Mouse (Mus musculus): Measurements from ENCODE around the gene Fam129c. TPM values are rescaled to one million over a fixed set of nuclear protein-coding genes. Genes with fewer than 3 reads are reported as not detected.

Gene Fam129c
- polyA plus RNA-seq (2015; fragmentation: Nextera tagmentation; extraction: Ambion mirVana) = 2.5 and 2.8 TPM in 2 replicates

GRCm38 (mm10) chr8:71597451-71597850, at the start of gene Fam129c:
Gene Fam129c (plus strand): TSS chr8:71597648.
- Histone ChIP-seq H3K9ac (ENCODE audit: low read depth, low read length) (no peak within 1 kb of the TSS), H3K9me3 (replicated peaks; ENCODE audit: low read length) (no peaks in the 10 kb centered on the region), H3K4me1 (replicated peaks; ENCODE audit: insufficient read depth, low read length) (peaks cover 28% of the 10 kb centered on the region), H3K36me3 (ENCODE audit: insufficient read depth, low read length) (no peaks in the 10 kb centered on the region), H3K27me3 (ENCODE audit: insufficient read depth, low read length) (peaks cover 4% of the 10 kb centered on the region; the same call in 1 of the 2 replicates), H3K27ac (no peak within 1 kb of the TSS), H3K4me3 (replicated peaks; ENCODE audit: low read depth, low read length) (no peak within 1 kb of the TSS), H3K4me2 (ENCODE audit: low read length) (no peak within 1 kb of the TSS)
- DNase-seq (ENCODE audit: low spot score) (no peak), ATAC-seq (replicated peaks; ENCODE audit: low FRiP score, low read depth) (no peak)
- TF ChIP-seq CTCF (IDR thresholded peaks at IDR 0.05; ENCODE audit: low read depth) = no peak
- 74% methylated on average over 3 of the region's 3 CpGs for WGBS

DNA sequence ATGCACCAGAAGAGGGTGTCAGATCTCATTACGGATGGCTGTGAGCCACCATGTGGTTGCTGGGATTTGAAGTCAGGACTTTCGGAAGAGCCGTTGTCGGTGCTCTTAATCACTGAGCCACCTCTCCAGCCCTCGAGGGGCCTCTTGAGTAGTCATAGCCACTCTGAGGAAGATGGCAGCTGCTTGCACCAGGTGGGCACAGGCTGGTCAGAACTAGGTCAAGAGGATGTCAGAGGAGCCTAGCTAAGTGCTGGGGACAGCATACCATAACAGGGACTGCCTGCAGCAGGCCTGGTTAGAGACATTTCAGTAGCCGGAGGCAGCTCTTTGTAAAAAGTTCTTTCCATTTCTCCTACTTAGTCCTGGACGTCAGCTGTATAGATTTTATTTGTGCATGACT, 46.7 kb upstream of the Fam129c start:
- H3K9ac ChIP-seq (ENCODE audit: low read depth, low read length) = no peak overlapping the region
- H3K27me3 ChIP-seq (ENCODE audit: insufficient read depth, low read length) = no peaks in the 10 kb centered on the region
- no peak for DNase-seq (ENCODE audit: low spot score)
- peak overlapping the region; percentile 44; the same call in 1 of the 2 replicates for H3K27ac ChIP-seq
- ATAC-seq (replicated peaks; ENCODE audit: low FRiP score, low read depth) = no peak
- WGBS = 68% methylated on average over 7 of the region's 7 CpGs
- no peak for TF ChIP-seq CTCF (IDR thresholded peaks at IDR 0.05; ENCODE audit: low read depth)
- peaks cover 20% of the 10 kb centered on the region for H3K36me3 ChIP-seq (ENCODE audit: insufficient read depth, low read length)
- no peaks in the 10 kb centered on the region for H3K9me3 ChIP-seq (replicated peaks; ENCODE audit: low read length)
- H3K4me2 ChIP-seq (ENCODE audit: low read length) = no peak overlapping the region
- no peak overlapping the region for H3K4me3 ChIP-seq (replicated peaks; ENCODE audit: low read depth, low read length)
- no peaks in the 10 kb centered on the region for H3K4me1 ChIP-seq (replicated peaks; ENCODE audit: insufficient read depth, low read length)

DNA sequence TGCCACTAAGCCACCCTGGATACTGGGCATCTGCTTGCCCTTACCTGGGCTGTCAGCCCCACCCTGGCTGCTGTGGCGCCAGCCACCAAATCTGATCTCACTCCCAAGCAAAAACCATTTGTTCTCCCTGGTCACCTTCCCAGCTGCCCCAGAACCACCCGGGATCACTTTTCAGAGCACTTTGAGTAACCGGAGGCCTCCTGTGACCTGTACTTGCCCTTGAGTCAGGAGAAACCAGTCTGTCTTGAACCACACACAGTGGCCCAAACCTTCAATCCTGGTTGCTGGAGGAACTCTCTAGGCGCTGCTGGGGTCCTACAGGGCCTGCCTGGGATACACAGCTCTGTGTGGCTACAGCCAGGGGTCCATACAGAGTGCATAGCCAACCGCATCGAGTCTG, 44.7 kb upstream of the Fam129c start:
- H3K4me1 ChIP-seq (replicated peaks; ENCODE audit: insufficient read depth, low read length) = no peaks in the 10 kb centered on the region
- 0 out of 2 replicates have a peak, but pooled peaks cover 3% of the 10 kb centered on the region for H3K36me3 ChIP-seq (ENCODE audit: insufficient read depth, low read length)
- no peak for DNase-seq (ENCODE audit: low spot score)
- no peak overlapping the region for H3K4me3 ChIP-seq (replicated peaks; ENCODE audit: low read depth, low read length)
- TF ChIP-seq CTCF (IDR thresholded peaks at IDR 0.05; ENCODE audit: low read depth) = no peak
- no peaks in the 10 kb centered on the region for H3K9me3 ChIP-seq (replicated peaks; ENCODE audit: low read length)
- 31% methylated on average over 6 of the region's 6 CpGs for WGBS
- 0 out of 2 replicates have a peak, but pooled peaks cover 1% of the 10 kb centered on the region for H3K27me3 ChIP-seq (ENCODE audit: insufficient read depth, low read length)
- no peak overlapping the region for H3K9ac ChIP-seq (ENCODE audit: low read depth, low read length)
- ATAC-seq (replicated peaks; ENCODE audit: low FRiP score, low read depth) = peak; percentile 36; the same call in 1 of the 2 replicates
- peak overlapping the region; percentile 57 for H3K27ac ChIP-seq
- H3K4me2 ChIP-seq (ENCODE audit: low read length) = no peak overlapping the region

DNA sequence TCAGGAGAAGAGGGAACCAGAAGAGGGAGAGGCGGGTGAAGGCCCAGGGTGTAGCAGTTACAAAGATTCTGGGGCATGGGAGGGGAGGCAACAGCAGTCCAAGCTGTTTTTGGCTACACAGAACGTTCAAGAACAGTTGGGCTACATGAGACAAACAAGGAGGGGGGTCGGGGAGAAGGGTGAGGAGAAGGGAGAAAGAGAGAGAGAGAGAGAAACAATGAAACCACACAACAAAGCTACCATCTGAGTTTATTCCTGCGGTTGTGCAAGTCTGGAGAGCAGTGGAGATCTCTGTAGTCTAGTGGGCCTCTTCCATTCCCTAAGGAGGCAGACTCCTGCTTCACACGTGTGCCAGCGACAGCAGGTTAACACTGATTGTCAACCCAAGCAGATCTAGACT, 43.4 kb upstream of the Fam129c start:
- Histone ChIP-seq H3K27ac (peak overlapping the region; percentile 31; the same call in 1 of the 2 replicates), H3K27me3 (ENCODE audit: insufficient read depth, low read length) (peaks cover 7% of the 10 kb centered on the region; the same call in 1 of the 2 replicates), H3K9ac (ENCODE audit: low read depth, low read length) (no peak overlapping the region), H3K9me3 (replicated peaks; ENCODE audit: low read length) (no peaks in the 10 kb centered on the region), H3K4me1 (replicated peaks; ENCODE audit: insufficient read depth, low read length) (0 out of 2 replicates have a peak, but pooled peaks cover under 1% of the 10 kb centered on the region), H3K36me3 (ENCODE audit: insufficient read depth, low read length) (no peaks in the 10 kb centered on the region), H3K4me3 (replicated peaks; ENCODE audit: low read depth, low read length) (no peak overlapping the region), H3K4me2 (ENCODE audit: low read length) (no peak overlapping the region)
- ATAC-seq (replicated peaks; ENCODE audit: low FRiP score, low read depth) (no peak), DNase-seq (ENCODE audit: low spot score) (no peak)
- TF ChIP-seq CTCF (IDR thresholded peaks at IDR 0.05; ENCODE audit: low read depth) = no peak
- WGBS = 69% methylated on average over 6 of the region's 6 CpGs

DNA sequence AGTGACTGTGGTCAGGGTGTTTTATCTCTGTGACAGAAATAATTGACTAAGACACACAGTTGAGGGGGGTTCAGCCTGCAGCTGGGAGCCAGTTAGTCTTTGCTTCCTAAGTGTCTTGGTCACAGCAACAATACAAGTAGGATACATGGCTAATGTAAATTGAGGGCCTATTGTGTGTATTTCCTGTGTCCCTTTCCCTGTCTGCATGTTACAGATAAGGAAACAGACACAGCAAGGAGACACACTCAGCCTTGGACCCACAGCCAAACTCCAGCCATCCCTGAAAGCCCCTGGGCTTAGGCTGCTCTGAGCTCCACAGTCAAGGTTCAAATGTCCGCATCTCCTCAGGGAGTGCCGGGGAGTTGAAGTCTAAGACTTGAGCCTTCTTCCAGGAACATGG, 42.8 kb upstream of the Fam129c start:
- H3K36me3 ChIP-seq (ENCODE audit: insufficient read depth, low read length) = no peaks in the 10 kb centered on the region
- H3K4me3 ChIP-seq (replicated peaks; ENCODE audit: low read depth, low read length) = no peak overlapping the region
- 0 out of 2 replicates have a peak, but pooled peaks cover 4% of the 10 kb centered on the region for H3K4me1 ChIP-seq (replicated peaks; ENCODE audit: insufficient read depth, low read length)
- peaks cover 7% of the 10 kb centered on the region; the same call in 1 of the 2 replicates for H3K27me3 ChIP-seq (ENCODE audit: insufficient read depth, low read length)
- no peak for DNase-seq (ENCODE audit: low spot score)
- H3K4me2 ChIP-seq (ENCODE audit: low read length) = no peak overlapping the region
- ATAC-seq (replicated peaks; ENCODE audit: low FRiP score, low read depth) = no peak
- no peak overlapping the region for H3K9ac ChIP-seq (ENCODE audit: low read depth, low read length)
- WGBS = 75% methylated on average over 2 of the region's 2 CpGs
- no peak for TF ChIP-seq CTCF (IDR thresholded peaks at IDR 0.05; ENCODE audit: low read depth)
- no peak overlapping the region for H3K27ac ChIP-seq
- H3K9me3 ChIP-seq (replicated peaks; ENCODE audit: low read length) = no peaks in the 10 kb centered on the region

DNA sequence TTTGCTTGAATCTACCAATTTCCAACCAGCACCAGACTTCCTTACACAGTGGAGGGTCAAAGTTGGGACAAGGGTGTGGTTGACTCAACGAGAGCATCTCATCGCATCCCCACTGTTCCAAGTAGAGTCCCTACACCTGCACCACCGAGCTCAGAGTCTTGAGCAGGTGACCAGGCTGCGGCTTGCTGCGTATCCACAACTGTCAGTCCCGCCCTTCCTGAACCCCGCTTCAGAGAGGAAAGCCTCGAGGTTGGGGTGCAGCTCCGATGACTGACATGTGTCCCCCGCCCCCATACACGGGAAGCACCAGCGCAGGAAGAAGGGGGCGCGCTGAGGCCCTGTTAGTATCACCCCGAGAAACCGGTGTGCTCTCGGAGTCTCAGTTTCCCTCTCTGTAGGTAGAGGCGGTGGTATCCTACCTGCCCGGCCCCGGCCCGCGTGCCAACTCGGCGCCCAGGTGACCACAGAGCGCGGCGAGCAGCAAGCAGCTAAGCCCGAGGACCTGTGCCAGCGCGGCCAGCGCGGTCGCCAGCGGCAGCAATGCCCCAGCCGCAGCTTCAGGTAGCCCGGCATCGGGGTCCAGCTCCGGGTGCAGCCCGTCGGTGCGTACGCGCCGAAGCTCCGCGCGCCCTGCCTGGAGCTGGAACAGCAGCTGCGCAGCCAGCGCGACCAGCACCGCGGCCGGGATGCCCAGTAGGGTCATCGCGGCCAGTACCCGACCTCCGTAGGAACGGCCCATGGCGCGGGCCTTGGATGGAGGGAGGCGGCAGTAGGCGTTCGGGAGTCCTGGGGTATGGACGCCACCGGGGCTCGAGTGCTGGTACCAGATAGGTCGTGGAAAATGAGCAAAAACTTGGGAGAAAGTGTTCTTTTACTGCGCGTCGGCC, 39.1 kb upstream of the Fam129c start, which contains the start of gene Tmem221:
Gene Tmem221 (minus strand): TSS at position 801 of the 887 bp plus-strand sequence.
- Histone ChIP-seq H3K27ac (no peak within 1 kb of the TSS), H3K9ac (ENCODE audit: low read depth, low read length) (peak within 1 kb of the TSS; percentile 61), H3K4me2 (ENCODE audit: low read length) (peak within 1 kb of the TSS; percentile 84), H3K36me3 (ENCODE audit: insufficient read depth, low read length) (no peaks in the 10 kb centered on the region), H3K4me3 (replicated peaks; ENCODE audit: low read depth, low read length) (peak within 1 kb of the TSS; percentile 52), H3K9me3 (replicated peaks; ENCODE audit: low read length) (no peaks in the 10 kb centered on the region), H3K4me1 (replicated peaks; ENCODE audit: insufficient read depth, low read length) (peaks cover 4% of the 10 kb centered on the region; the same call in 1 of the 2 replicates), H3K27me3 (ENCODE audit: insufficient read depth, low read length) (peaks cover 12% of the 10 kb centered on the region; the same call in 1 of the 2 replicates)
- DNase-seq (ENCODE audit: low spot score) (no peak), ATAC-seq (replicated peaks; ENCODE audit: low FRiP score, low read depth) (peak; percentile 34; the same call in 1 of the 2 replicates)
- 4% methylated on average over 70 of the region's 70 CpGs for WGBS
- TF ChIP-seq CTCF (IDR thresholded peaks at IDR 0.05; ENCODE audit: low read depth) = no peak
